Mouse (Mus musculus): ENCODE measurements around the gene Irgc1.

- TF ChIP-seq CTCF (IDR thresholded peaks at IDR 0.05; ENCODE audit: extremely low read depth, insufficient read depth, insufficient read length, insufficient replicate concordance) (no peak), POLR2A (IDR thresholded peaks at IDR 0.05; ENCODE audit: low read depth, low read length) (no peak)
These were observed 15.8 kb upstream of the Irgc1 start for GRCm38 (mm10) chr7:24467886-24468285.

Measured in spleen, adult 2 months (tissue).